Mouse (Mus musculus) G1E (cell line): ENCODE measurements at regions not wholly inside any gene's neighbourhood (a gene's known extent, or its start where the extent isn't known, plus 50 kb on each side); places are given as distances from the start of the nearest gene placed in this dataset.

Source experiments
- ATAC-seq: 2 replicates; pipeline ENCODE4 v1.8.0; 2016; ENCODE audit warnings: mild to moderate bottlenecking; ENCODE audit not compliant: insufficient number of reproducible peaks, poor library complexity, low FRiP score, severe bottlenecking; ENCODE audit errors: extremely low read depth
- DNase-seq: peaks from one replicate; pipeline ENCODE4 v3.0.0; 2012; ENCODE audit warnings: low spot score
- H3K27me3 ChIP-seq: 2 replicates; pipeline ENCODE4 v1.6.1; 2012; ENCODE audit warnings: mild to moderate bottlenecking, low read length, inconsistent platforms; ENCODE audit not compliant: insufficient read depth
- H3K36me3 ChIP-seq: replicated peaks from 2 replicates; pipeline ENCODE3; 2012; ENCODE audit warnings: mild to moderate bottlenecking, inconsistent platforms
- H3K4me1 ChIP-seq: 2 replicates; pipeline ENCODE4 v1.6.1; 2012; ENCODE audit warnings: low read depth, low read length, inconsistent platforms, mixed read lengths; ENCODE audit not compliant: insufficient read depth
- H3K4me3 ChIP-seq: 2 replicates; pipeline ENCODE4 v1.5.1; 2012; ENCODE audit warnings: low read depth, mild to moderate bottlenecking, inconsistent platforms, low read length, moderate library complexity, mixed read lengths
- H3K9me3 ChIP-seq: replicated peaks from 2 replicates; pipeline ENCODE4 v1.6.1; 2012; ENCODE audit warnings: inconsistent platforms
- CTCF ChIP-seq: IDR thresholded peaks from 2 replicates; pipeline ENCODE4 v1.5.1; 2012; ENCODE audit warnings: low read depth, low read length, inconsistent platforms, mixed read lengths
- GATA1 ChIP-seq: IDR thresholded peaks from 2 replicates; pipeline ENCODE4 v1.6.1; 2012; ENCODE audit warnings: borderline replicate concordance, low read length, inconsistent platforms, mixed read lengths
- GATA2 ChIP-seq: IDR thresholded peaks from 2 replicates; pipeline ENCODE4 v1.6.1; 2012; ENCODE audit warnings: low read depth, low read length, inconsistent platforms, borderline replicate concordance
- POLR2AphosphoS5 ChIP-seq: IDR thresholded peaks from 2 replicates; pipeline ENCODE4 v1.6.1; 2012; ENCODE audit warnings: low read depth, low read length, inconsistent platforms; ENCODE audit not compliant: insufficient replicate concordance
- TAL1 ChIP-seq: conservative IDR thresholded peaks from 2 replicates; pipeline ENCODE4 v1.6.1; 2012; ENCODE audit warnings: low read depth, low read length, inconsistent platforms, mixed read lengths

DNA sequence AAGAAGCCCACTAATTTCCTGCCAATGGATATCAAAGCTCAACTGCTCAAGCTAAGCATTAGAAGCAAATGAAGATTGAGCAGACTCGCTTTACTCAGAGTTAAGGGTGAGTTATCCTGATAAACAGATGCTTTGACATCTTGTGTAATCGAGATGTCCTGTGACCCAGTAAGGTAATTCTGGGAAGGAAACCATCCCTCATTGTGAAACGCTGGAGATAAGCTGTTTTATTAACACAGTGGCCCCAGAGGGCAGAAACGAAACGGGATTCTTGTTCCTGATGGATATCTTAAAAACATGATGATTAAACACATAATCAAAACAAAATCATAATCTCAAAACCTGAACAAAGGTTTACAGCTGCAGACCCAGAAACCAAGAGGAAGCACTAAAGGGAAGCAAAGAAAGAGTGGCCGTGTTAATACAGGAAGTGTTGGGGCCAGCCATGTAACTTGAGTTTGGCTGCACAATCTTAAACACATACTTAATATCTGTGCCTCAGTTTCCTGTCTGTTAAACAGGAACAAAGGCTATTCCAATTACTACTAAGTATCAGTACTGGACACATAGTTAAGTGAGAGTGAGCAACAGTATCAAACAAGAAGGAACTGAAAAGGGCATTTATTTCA, 184.2 kb downstream of the Gm12728 start:
- Histone ChIP-seq H3K27me3 (no peaks in the 10 kb centered on the region), H3K9me3 (peaks cover 45% of the 10 kb centered on the region), H3K36me3 (no peaks in the 10 kb centered on the region), H3K4me1 (no peaks in the 10 kb centered on the region), H3K4me3 (no peak overlapping the region)
- ATAC-seq, result no peak
- TF ChIP-seq GATA2 (no peak), POLR2AphosphoS5 (no peak), TAL1 (no peak), GATA1 (no peak), CTCF (no peak)
- DNase-seq, result no peak

DNA sequence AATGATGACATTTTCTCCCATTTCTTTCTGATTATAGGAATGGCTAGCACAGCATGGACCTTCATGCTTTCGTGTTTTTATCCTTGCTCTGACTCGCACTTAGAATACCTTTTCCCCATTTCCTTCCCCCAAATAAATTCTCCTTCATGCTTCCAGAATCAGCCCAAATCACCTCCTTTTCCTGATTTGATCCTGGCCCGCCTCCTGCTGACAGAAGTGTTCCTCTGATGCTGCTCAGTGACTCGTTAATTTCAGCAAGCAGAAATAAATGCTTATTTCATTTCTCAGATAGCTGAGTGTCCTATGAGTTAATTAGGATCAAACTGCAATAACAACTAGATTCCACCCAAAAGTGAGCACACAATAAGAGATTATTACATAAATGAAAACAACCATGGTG, 185.3 kb downstream of the Gm12728 start:
- Histone ChIP-seq H3K4me1 (no peaks in the 10 kb centered on the region), H3K4me3 (no peak overlapping the region), H3K27me3 (no peaks in the 10 kb centered on the region), H3K36me3 (no peaks in the 10 kb centered on the region), H3K9me3 (peaks cover 50% of the 10 kb centered on the region)
- ATAC-seq, result no peak
- TF ChIP-seq TAL1 (no peak), POLR2AphosphoS5 (no peak), CTCF (no peak), GATA2 (no peak), GATA1 (no peak)
- DNase-seq, result no peak

DNA sequence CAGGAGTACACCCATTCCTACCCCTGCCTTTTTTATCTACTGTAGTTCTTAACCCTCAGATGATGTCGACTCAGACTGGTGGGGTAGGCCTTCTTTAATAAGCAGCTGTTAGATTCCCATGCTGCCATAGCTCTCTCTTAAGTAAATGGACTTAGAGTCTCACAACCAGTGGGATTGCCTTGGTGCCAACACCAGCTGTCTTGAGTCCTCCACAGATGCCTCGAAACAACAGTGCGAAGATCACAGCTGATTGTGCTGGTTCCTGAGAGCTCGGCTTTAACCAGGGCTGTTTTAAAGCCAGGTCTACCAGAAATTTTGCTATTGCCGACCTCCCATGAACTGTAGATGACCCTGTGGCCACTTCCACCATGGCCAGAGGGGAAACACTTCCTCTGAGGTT, 189.4 kb downstream of the Gm12728 start:
- H3K4me1 ChIP-seq, result no peaks in the 10 kb centered on the region
- no peak for DNase-seq
- no peaks in the 10 kb centered on the region for H3K36me3 ChIP-seq
- H3K9me3 ChIP-seq, result peaks cover 65% of the 10 kb centered on the region
- no peak overlapping the region for H3K4me3 ChIP-seq
- no peak for TF ChIP-seq TAL1
- TF ChIP-seq CTCF, result no peak
- no peak for TF ChIP-seq POLR2AphosphoS5
- TF ChIP-seq GATA1, result no peak
- no peak for TF ChIP-seq GATA2
- no peak for ATAC-seq
- no peaks in the 10 kb centered on the region for H3K27me3 ChIP-seq

DNA sequence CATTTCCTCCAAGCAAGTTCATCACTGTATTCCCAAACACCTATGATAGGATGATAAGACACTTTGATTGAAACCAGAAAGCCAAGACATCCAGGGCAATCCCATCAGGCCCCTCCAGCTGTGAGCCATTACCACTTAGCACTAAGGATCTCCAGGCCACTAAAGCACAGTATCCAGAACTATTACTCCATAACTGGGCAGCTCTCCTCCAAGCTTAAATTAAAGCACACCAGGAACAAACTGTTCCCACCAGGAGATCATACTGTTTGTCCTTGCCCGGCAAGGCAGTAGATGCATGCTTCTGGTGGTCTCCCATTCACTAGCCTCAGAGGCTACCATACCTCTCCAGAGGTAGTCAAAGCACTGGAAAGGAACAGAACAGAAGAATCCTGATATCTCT, 193.3 kb downstream of the Gm12728 start:
- no peaks in the 10 kb centered on the region for H3K27me3 ChIP-seq
- no peaks in the 10 kb centered on the region for H3K36me3 ChIP-seq
- no peak for DNase-seq
- peaks cover 58% of the 10 kb centered on the region for H3K9me3 ChIP-seq
- no peak overlapping the region for H3K4me3 ChIP-seq
- no peaks in the 10 kb centered on the region for H3K4me1 ChIP-seq
- no peak for ATAC-seq
- TF ChIP-seq CTCF, result no peak
- no peak for TF ChIP-seq GATA2
- TF ChIP-seq TAL1, result no peak
- TF ChIP-seq POLR2AphosphoS5, result no peak
- TF ChIP-seq GATA1, result no peak

DNA sequence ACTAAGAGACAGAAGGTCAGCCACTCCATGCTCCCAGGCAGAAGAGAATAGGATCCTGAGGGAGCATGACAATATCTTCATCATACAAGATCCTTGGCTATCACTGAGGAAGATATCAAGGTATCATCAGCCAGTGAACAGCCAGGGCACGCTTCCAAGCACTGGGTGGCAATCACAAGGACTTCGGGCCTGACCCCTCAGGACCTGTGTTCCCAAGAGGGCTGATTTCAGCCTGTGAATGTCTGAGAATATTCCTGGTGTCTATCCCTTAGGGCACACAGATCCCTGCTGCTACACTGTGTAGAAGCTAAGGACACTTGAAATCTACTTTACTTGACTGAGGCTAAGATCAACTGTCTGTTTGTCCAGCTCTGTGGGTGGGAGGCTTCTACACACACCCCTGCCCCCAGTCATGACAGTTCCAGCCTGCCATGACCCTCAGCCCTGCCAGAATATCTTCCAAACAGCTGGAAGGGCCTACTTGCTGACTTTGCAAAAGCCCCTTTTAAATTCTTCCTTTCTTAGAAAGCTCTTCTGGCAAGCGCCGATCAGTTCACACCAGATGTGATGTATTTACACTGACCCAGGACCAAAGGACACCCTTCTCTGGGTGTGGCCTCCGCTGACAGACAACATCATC, 198.4 kb downstream of the Gm12728 start:
- no peaks in the 10 kb centered on the region for H3K4me1 ChIP-seq
- DNase-seq (no peak), ATAC-seq (no peak)
- H3K9me3 ChIP-seq, result peaks cover 48% of the 10 kb centered on the region
- no peak overlapping the region for H3K4me3 ChIP-seq
- no peak for TF ChIP-seq GATA2
- TF ChIP-seq POLR2AphosphoS5, result no peak
- TF ChIP-seq CTCF, result no peak
- no peak for TF ChIP-seq TAL1
- TF ChIP-seq GATA1, result no peak
- H3K27me3 ChIP-seq, result no peaks in the 10 kb centered on the region
- H3K36me3 ChIP-seq, result no peaks in the 10 kb centered on the region

DNA sequence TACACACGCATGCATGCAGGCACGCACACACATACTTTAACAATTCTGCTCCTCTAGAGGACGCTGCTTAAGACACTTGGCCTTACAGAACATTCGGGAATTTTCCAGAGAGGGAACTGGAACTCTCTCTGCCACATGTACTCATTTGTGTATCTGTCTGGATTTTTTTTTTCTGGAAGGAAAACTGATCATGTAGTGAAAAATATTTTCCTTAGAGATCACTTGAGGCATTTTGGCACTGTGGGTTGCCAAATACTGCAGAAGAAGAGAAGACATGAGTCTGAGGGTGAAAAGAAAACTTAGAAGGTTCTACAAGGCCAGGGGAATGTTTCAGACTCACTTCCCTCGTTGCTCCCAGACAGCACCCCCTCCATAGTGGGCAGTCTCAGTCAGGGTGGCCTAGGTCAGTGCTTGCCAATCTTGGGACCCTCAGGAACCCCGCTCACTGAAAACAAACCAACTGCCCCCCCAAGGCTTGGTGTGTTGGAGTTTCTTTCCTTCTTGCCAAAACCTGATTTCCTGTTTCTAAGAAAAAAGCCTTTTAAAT, 203.0 kb downstream of the Gm12728 start:
- H3K4me3 ChIP-seq, result no peak overlapping the region
- H3K27me3 ChIP-seq, result no peaks in the 10 kb centered on the region
- peaks cover 55% of the 10 kb centered on the region for H3K9me3 ChIP-seq
- no peak for ATAC-seq
- no peak for DNase-seq
- H3K4me1 ChIP-seq, result no peaks in the 10 kb centered on the region
- H3K36me3 ChIP-seq, result no peaks in the 10 kb centered on the region
- TF ChIP-seq POLR2AphosphoS5, result no peak
- TF ChIP-seq GATA1, result no peak
- no peak for TF ChIP-seq GATA2
- no peak for TF ChIP-seq CTCF
- no peak for TF ChIP-seq TAL1
